Mouse (Mus musculus): ENCODE data around the gene Tbxas1.

- no peak for TF ChIP-seq CTCF (conservative IDR thresholded peaks at IDR 0.05; ENCODE audit: low read length)
- no peak for TF ChIP-seq NANOG (IDR thresholded peaks at IDR 0.05; ENCODE audit: borderline replicate concordance, low read length)
Observed at GRCm38 (mm10) chr6:38871051-38871450, 4.2 kb upstream of the Tbxas1 start.
